Mouse (Mus musculus) midbrain, embryonic 14.5 days (tissue): Measurements from ENCODE around the gene Dtx3. TPM values are rescaled to one million over a fixed set of nuclear protein-coding genes. Genes with fewer than 3 reads are reported as not detected.

Source experiments
- ATAC-seq: fragments of 200-750 bp; cut with Nextera tagmentation; 2 replicates; pipeline ENCODE4 v1.8.0; 2017; ENCODE audit warnings: moderate number of reproducible peaks, moderate library complexity; ENCODE audit not compliant: low FRiP score, low TSS enrichment
- DNase-seq: peaks from one replicate; pipeline ENCODE4 v3.0.0-alpha.2; 2015
- H3K27ac ChIP-seq: fragments of 300-500 bp; sonication (generic); replicated peaks from 2 replicates; pipeline ENCODE4 v1.5.1; 2014; ENCODE audit warnings: mild to moderate bottlenecking, low read depth, low read length, moderate library complexity
- H3K27me3 ChIP-seq: fragments of 300-500 bp; sonication (generic); 2 replicates; pipeline ENCODE4 v1.6.1; 2014; ENCODE audit warnings: low read length, control low read depth, mixed read lengths; ENCODE audit not compliant: control insufficient read depth, insufficient read depth
- H3K36me3 ChIP-seq: fragments of 300-500 bp; sonication (generic); 2 replicates; pipeline ENCODE4 v1.6.1; 2014; ENCODE audit warnings: low read length, control low read depth; ENCODE audit not compliant: control insufficient read depth, insufficient read depth
- H3K4me1 ChIP-seq: fragments of 300-500 bp; sonication (generic); 2 replicates; pipeline ENCODE4 v1.6.1; 2014; ENCODE audit warnings: mild to moderate bottlenecking, antibody characterized with exemption, low read length, control low read depth; ENCODE audit not compliant: control insufficient read depth, insufficient read depth
- H3K4me2 ChIP-seq: fragments of 300-500 bp; sonication (generic); 2 replicates; pipeline ENCODE4 v1.6.1; 2014; ENCODE audit warnings: mild to moderate bottlenecking, low read length, moderate library complexity
- H3K4me3 ChIP-seq: fragments of 300-500 bp; sonication (generic); replicated peaks from 2 replicates; pipeline ENCODE4 v1.5.1; 2014; ENCODE audit warnings: low read depth, low read length
- H3K9ac ChIP-seq: fragments of 300-500 bp; sonication (generic); replicated peaks from 2 replicates; pipeline ENCODE4 v1.6.1; 2014; ENCODE audit warnings: mild to moderate bottlenecking, low read length, moderate library complexity
- H3K9me3 ChIP-seq: fragments of 300-500 bp; sonication (generic); 2 replicates; pipeline ENCODE4 v1.6.1; 2016; ENCODE audit warnings: low read length, control low read depth, mixed read lengths; ENCODE audit not compliant: control insufficient read depth
- WGBS: fragments of 180-500 bp; shearing (Covaris S2); extraction: QIAGEN DNeasy Blood & Tissue Kit; methylation state at CpG from one replicate; pipeline ENCODE4 v1.1.7; 2014; 5-methylcytosine and 5-hydroxymethylcytosine counted together
- polyA plus RNA-seq: library from polyadenylated mRNA; unstranded; fragments of >200 nt; fragmentation: Nextera tagmentation; extraction: Ambion mirVana; gene quantifications from 2 replicates; pipeline ENCODE4 v1.2.1, GENCODE M21; 2014

The Dtx3 gene
- polyA plus RNA-seq, 1 experiment from 2014 or later: 244 TPM

- H3K9ac ChIP-seq: no peak overlapping the region
- DNase-seq (peak; percentile 80), ATAC-seq (peak; percentile 28; the same call in 1 of the 2 replicates)
- WGBS: 2% methylated on average over 29 of the region's 29 CpGs
- peaks cover 18% of the 10 kb centered on the region; the same call in 1 of the 2 replicates for H3K36me3 ChIP-seq
- no peaks in the 10 kb centered on the region for H3K9me3 ChIP-seq
- peak overlapping the region; percentile 47 for H3K4me2 ChIP-seq
- peak overlapping the region; percentile 22; the same call in 1 of the 2 replicates for H3K4me3 ChIP-seq
- H3K27me3 ChIP-seq: peaks cover 61% of the 10 kb centered on the region
- H3K27ac ChIP-seq: no peak overlapping the region
- H3K4me1 ChIP-seq: peaks cover 20% of the 10 kb centered on the region
Measured at GRCm38 (mm10) chr10:127170837-127171272, 24.7 kb downstream of the Dtx3 start.

DNA sequence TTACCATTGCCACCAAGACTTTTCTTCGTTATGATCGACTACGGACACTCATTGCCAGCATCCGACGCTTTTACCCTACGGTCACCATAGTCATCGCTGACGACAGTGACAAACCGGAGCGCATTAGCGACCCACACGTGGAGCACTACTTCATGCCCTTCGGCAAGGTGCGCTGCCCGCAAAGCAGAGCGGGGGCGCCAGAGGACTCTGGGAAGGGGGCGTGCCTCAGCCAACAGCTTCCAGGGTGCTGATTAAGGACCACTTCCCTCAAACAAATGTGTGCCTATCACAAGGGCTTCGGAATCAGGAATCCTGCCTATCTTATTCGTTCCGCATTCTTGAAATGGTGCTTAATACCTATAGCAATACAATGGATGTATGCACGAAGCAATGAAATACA lies 25.5 kb downstream of the Dtx3 start:
- Histone ChIP-seq H3K9me3 (no peaks in the 10 kb centered on the region), H3K36me3 (peaks cover 18% of the 10 kb centered on the region; the same call in 1 of the 2 replicates), H3K27ac (no peak overlapping the region), H3K4me1 (peaks cover 20% of the 10 kb centered on the region), H3K4me3 (no peak overlapping the region), H3K27me3 (peaks cover 58% of the 10 kb centered on the region), H3K4me2 (peak overlapping the region; percentile 47), H3K9ac (0 out of 2 replicates have a peak overlapping the region, but pooled peaks have one; percentile 7)
- 2% methylated on average over 22 of the region's 22 CpGs for WGBS
- DNase-seq (peak; percentile 74), ATAC-seq (no peak)

- Histone ChIP-seq H3K27ac (no peak overlapping the region), H3K4me2 (peak overlapping the region; percentile 93), H3K9me3 (no peaks in the 10 kb centered on the region), H3K4me1 (peaks cover 20% of the 10 kb centered on the region), H3K9ac (peak overlapping the region; percentile 97; the same call in 1 of the 2 replicates), H3K36me3 (peaks cover 18% of the 10 kb centered on the region; the same call in 1 of the 2 replicates), H3K4me3 (no peak overlapping the region), H3K27me3 (peaks cover 58% of the 10 kb centered on the region)
- ATAC-seq (no peak), DNase-seq (no peak)
- 60% methylated on average over 10 of the region's 10 CpGs for WGBS
Measured at GRCm38 (mm10) chr10:127167614-127168192, 27.8 kb downstream of the Dtx3 start.

DNA sequence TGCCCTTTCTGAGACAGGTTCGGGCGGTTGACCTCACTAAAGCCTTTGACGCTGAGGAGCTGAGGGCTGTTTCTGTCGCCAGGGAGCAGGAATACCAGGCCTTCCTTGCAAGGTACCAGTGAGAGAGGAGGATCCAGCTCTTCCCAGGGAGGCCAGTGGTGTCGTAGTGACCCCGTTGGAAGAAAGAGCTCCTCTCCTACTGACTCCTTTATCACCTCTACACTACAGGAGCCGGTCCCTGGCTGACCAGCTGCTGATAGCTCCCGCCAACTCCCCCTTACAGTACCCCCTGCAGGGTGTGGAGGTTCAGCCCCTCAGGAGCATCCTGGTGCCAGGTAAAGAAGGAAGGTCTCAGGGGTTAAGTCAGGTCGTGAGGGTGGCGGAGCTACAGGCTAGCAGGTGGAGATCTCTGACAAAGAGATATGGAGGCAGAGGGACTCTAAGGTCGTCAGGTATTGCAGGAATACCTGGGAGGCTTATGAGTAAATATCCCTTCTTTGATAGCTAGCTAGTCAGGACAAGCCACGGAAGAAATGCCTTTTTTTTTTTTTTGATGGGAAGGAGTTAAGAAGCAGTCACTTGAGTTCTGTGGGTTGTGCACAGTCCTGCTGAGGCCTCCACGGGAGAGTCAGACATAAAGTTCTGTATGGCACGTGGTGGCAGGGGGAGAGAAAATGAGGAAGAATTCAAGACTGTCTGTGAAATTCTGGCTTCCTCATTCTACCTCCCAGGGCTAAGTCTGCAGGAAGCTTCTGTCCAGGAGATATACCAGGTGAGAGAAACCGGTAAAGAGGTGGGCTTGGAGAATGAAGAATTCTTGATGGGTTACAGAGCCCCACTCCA lies 28.5 kb downstream of the Dtx3 start:
- Histone ChIP-seq H3K4me3 (peak overlapping the region; percentile 73), H3K27me3 (peaks cover 53% of the 10 kb centered on the region), H3K4me2 (peak overlapping the region; percentile 93), H3K4me1 (peaks cover 20% of the 10 kb centered on the region), H3K9ac (peak overlapping the region; percentile 97), H3K36me3 (peaks cover 14% of the 10 kb centered on the region; the same call in 1 of the 2 replicates), H3K27ac (peak overlapping the region; percentile 91), H3K9me3 (no peaks in the 10 kb centered on the region)
- 21% methylated on average over 15 of the region's 15 CpGs for WGBS
- DNase-seq (no peak), ATAC-seq (no peak)

- Histone ChIP-seq H3K27me3 (peaks cover 48% of the 10 kb centered on the region), H3K27ac (peak overlapping the region; percentile 91), H3K36me3 (0 out of 2 replicates have a peak, but pooled peaks cover 8% of the 10 kb centered on the region), H3K4me3 (peak overlapping the region; percentile 73), H3K9ac (peak overlapping the region; percentile 97), H3K4me2 (peak overlapping the region; percentile 93), H3K9me3 (no peaks in the 10 kb centered on the region), H3K4me1 (peaks cover 20% of the 10 kb centered on the region)
- no peak for DNase-seq
- peak; percentile 9; the same call in 1 of the 2 replicates for ATAC-seq
- WGBS: 4% methylated on average over 11 of the region's 11 CpGs
Measured at GRCm38 (mm10) chr10:127166404-127166715, 29.2 kb downstream of the Dtx3 start.

- ATAC-seq (peak; percentile 49), DNase-seq (peak; percentile 74)
- peak overlapping the region; percentile 91 for H3K27ac ChIP-seq
- H3K36me3 ChIP-seq: 0 out of 2 replicates have a peak, but pooled peaks cover 8% of the 10 kb centered on the region
- peaks cover 43% of the 10 kb centered on the region for H3K27me3 ChIP-seq
- H3K4me1 ChIP-seq: peaks cover 18% of the 10 kb centered on the region
- H3K4me3 ChIP-seq: peak overlapping the region; percentile 73
- no peaks in the 10 kb centered on the region for H3K9me3 ChIP-seq
- H3K4me2 ChIP-seq: peak overlapping the region; percentile 93
- under 1% methylated on average over 56 of the region's 56 CpGs for WGBS
- peak overlapping the region; percentile 97 for H3K9ac ChIP-seq
Measured at GRCm38 (mm10) chr10:127165654-127166403, 29.7 kb downstream of the Dtx3 start.

DNA sequence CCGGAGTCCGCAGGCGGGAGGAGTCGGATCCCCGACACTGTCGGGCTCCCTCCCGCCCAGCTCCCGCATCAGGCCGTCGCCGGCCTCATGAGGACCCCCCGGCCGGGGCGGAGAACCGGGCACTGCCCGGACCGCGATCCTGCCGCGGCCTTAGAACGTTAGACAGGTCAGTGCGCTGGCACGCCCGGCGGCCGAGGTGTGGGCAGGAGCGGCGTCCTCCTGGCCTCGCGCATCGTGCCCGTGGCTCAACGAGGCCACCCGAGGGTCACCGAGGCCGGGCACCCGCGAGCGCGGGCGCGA lies 30.2 kb downstream of the Dtx3 start:
- ATAC-seq (peak; percentile 60), DNase-seq (no peak)
- peaks cover 38% of the 10 kb centered on the region for H3K27me3 ChIP-seq
- peak overlapping the region; percentile 73 for H3K4me3 ChIP-seq
- H3K27ac ChIP-seq: peak overlapping the region; percentile 91
- WGBS: under 1% methylated on average over 42 of the region's 42 CpGs
- H3K36me3 ChIP-seq: 0 out of 2 replicates have a peak, but pooled peaks cover 8% of the 10 kb centered on the region
- no peaks in the 10 kb centered on the region for H3K9me3 ChIP-seq
- H3K4me1 ChIP-seq: peaks cover 14% of the 10 kb centered on the region
- H3K4me2 ChIP-seq: peak overlapping the region; percentile 93
- H3K9ac ChIP-seq: peak overlapping the region; percentile 97

GRCm38 (mm10) chr10:127164631-127165353 lies 30.7 kb downstream of the Dtx3 start, which contains the start of gene B4galnt1:
Gene B4galnt1, plus strand, starts transcription at chr10:127165225.
- peak; percentile 91 for ATAC-seq
- H3K27me3 ChIP-seq: peaks cover 33% of the 10 kb centered on the region
- 2% methylated on average over 52 of the region's 52 CpGs for WGBS
- DNase-seq: peak; percentile 96
- peak within 1 kb of the TSS; percentile 91 for H3K27ac ChIP-seq
- H3K36me3 ChIP-seq: 0 out of 2 replicates have a peak, but pooled peaks cover 8% of the 10 kb centered on the region
- peaks cover 9% of the 10 kb centered on the region; the same call in 1 of the 2 replicates for H3K4me1 ChIP-seq
- peak within 1 kb of the TSS; percentile 73 for H3K4me3 ChIP-seq
- H3K9ac ChIP-seq: peak within 1 kb of the TSS; percentile 97
- peak within 1 kb of the TSS; percentile 93 for H3K4me2 ChIP-seq
- H3K9me3 ChIP-seq: no peaks in the 10 kb centered on the region
